ENCODE assay signal across 17 mouse cellular contexts in the genomic region with DNA sequence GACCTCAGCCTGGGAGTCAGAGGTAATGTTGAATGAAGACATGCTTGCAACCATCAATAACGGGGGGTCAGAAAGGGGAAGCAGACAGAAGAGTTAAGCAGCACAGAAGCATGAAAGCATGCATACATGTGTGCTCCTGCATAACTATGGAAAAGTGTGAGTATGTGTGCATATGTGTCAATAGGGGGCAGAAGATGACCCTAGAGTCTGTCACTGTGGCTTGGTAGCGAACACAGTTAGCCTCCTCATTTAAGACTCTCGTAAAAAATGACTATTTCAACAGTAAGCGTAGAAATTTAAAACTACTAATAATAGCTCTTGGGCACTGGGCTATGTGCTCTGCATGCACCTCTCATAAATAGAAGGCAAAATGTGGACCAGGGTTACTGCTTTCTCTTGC.
A peak's percentile ranks its signal among the peaks of the same experiment; 100 is the strongest.
DNase-seq lines count a peak whose midpoint lies in the region; ATAC-seq and TF ChIP-seq lines count a peak whose summit lies in the region.
"Had no signal": no experiment of that assay in that cellular context is flagged by ENCODE, and none has a peak within 500 bp of the region (broad histone marks: within the 10 kb centered on the region; RNA-seq: fewer than 3 reads in every experiment).

No protein-coding gene starts in this region.

- H3K4me1 ChIP-seq in midbrain, postnatal 0 days (ENCODE audit: insufficient read depth, low read length) = no peaks in the 10 kb centered on the region
- no peaks in the 10 kb centered on the region for H3K4me1 ChIP-seq in midbrain, embryonic 11.5 days (ENCODE audit: control insufficient read depth, insufficient read depth, low read length)
- H3K4me1 ChIP-seq: embryonic facial prominence, embryonic 15.5 days; liver, embryonic 13.5 days; midbrain, embryonic 10.5 days had no signal

- WGBS in midbrain, postnatal 0 days = 57% methylated on average over 4 of the region's 4 CpGs
- WGBS in midbrain, embryonic 11.5 days = 78% methylated on average over 4 of the region's 4 CpGs

- peak overlapping the region; percentile 68; the same call in 1 of the 2 replicates for H3K27ac ChIP-seq in layer of hippocampus, adult 2 months
- H3K27ac ChIP-seq in midbrain, postnatal 0 days (ENCODE audit: low read depth, low read length) = no peak overlapping the region
- no peak overlapping the region for H3K27ac ChIP-seq in midbrain, embryonic 11.5 days (ENCODE audit: low read depth, low read length)
- H3K27ac ChIP-seq: embryonic facial prominence, embryonic 15.5 days; liver, embryonic 13.5 days; midbrain, embryonic 10.5 days had no signal

- H3K4me3 ChIP-seq in layer of hippocampus, adult 2 months = no peak overlapping the region
- H3K4me3 ChIP-seq in midbrain, postnatal 0 days (ENCODE audit: low read depth, low read length) = no peak overlapping the region
- H3K4me3 ChIP-seq in midbrain, embryonic 11.5 days (ENCODE audit: low read depth, low read length) = no peak overlapping the region
- H3K4me3 ChIP-seq: embryonic facial prominence, embryonic 15.5 days; liver, embryonic 13.5 days; midbrain, embryonic 10.5 days had no signal

- no peak overlapping the region for H3K9ac ChIP-seq in midbrain, postnatal 0 days (replicated peaks; ENCODE audit: low read length, poor library complexity, severe bottlenecking)
- H3K9ac ChIP-seq in midbrain, embryonic 11.5 days (ENCODE audit: low read length) = no peak overlapping the region
- H3K9ac ChIP-seq: embryonic facial prominence, embryonic 15.5 days; liver, embryonic 13.5 days had no signal

- H3K27me3 ChIP-seq in midbrain, postnatal 0 days (ENCODE audit: insufficient read depth, low read length) = no peaks in the 10 kb centered on the region
- no peaks in the 10 kb centered on the region; the same call in 1 of the 2 replicates for H3K27me3 ChIP-seq in midbrain, embryonic 11.5 days (ENCODE audit: control insufficient read depth, insufficient read depth, low read length)
- H3K27me3 ChIP-seq: embryonic facial prominence, embryonic 15.5 days; liver, embryonic 13.5 days had no signal

- DNase-seq in frontal cortex, postnatal 10 days (ENCODE audit: low spot score in 2 of 2) = no peak
- DNase-seq in layer of hippocampus, adult 2 months (ENCODE audit: low spot score in 2 of 2) = no peak
- DNase-seq in layer of hippocampus, adult 11-12 months (ENCODE audit: low spot score) = no peak
- DNase-seq in midbrain, postnatal 0 days (ENCODE audit: low spot score) = no peak
- no peak for DNase-seq in midbrain, embryonic 11.5 days (ENCODE audit: low spot score, missing footprints)
- DNase-seq in ovary, adult 18-20 months (ENCODE audit: low spot score) = no peak
- DNase-seq: adrenal gland, adult 2 months; heart, adult 18-20 months; heart, postnatal 14 days; kidney, adult 8-10 months; liver, embryonic 13.5 days; lung, postnatal 36 days; thymus, adult 18-20 months had no signal

- H3K36me3 ChIP-seq in midbrain, postnatal 0 days (ENCODE audit: insufficient read depth, low read length) = no peaks in the 10 kb centered on the region
- no peaks in the 10 kb centered on the region for H3K36me3 ChIP-seq in midbrain, embryonic 11.5 days (ENCODE audit: control insufficient read depth, insufficient read depth, low read length)
- H3K36me3 ChIP-seq: embryonic facial prominence, embryonic 15.5 days; liver, embryonic 13.5 days; midbrain, embryonic 10.5 days had no signal

- TF ChIP-seq CTCF in layer of hippocampus, adult 2 months (conservative IDR thresholded peaks at IDR 0.05) = peak; percentile 72
- peak; percentile 64 for TF ChIP-seq CTCF in midbrain, postnatal 0 days (IDR thresholded peaks at IDR 0.05)

- peak; percentile 45 for ATAC-seq in frontal cortex, adult (ENCODE audit: low TSS enrichment)
- ATAC-seq in midbrain, postnatal 0 days (ENCODE audit: low FRiP score) = no peak
- ATAC-seq in midbrain, embryonic 11.5 days (ENCODE audit: low FRiP score) = no peak
- ATAC-seq: hindbrain, embryonic 16.5 days had no signal

- H3K4me2 ChIP-seq in midbrain, postnatal 0 days (ENCODE audit: low read depth, low read length, poor library complexity, severe bottlenecking) = no peak overlapping the region
- H3K4me2 ChIP-seq in midbrain, embryonic 11.5 days = no peak overlapping the region
- H3K4me2 ChIP-seq: embryonic facial prominence, embryonic 15.5 days; liver, embryonic 13.5 days had no signal

- no peaks in the 10 kb centered on the region for H3K9me3 ChIP-seq in midbrain, postnatal 0 days (ENCODE audit: low read length)
- no peaks in the 10 kb centered on the region for H3K9me3 ChIP-seq in midbrain, embryonic 11.5 days (ENCODE audit: control insufficient read depth, low read length)
- H3K9me3 ChIP-seq: embryonic facial prominence, embryonic 15.5 days; liver, embryonic 13.5 days; midbrain, embryonic 10.5 days had no signal
